Mouse (Mus musculus): Measurements from ENCODE around the gene Trim47.
A peak's percentile ranks its signal among the peaks of the same experiment; 100 is the strongest.

DNA sequence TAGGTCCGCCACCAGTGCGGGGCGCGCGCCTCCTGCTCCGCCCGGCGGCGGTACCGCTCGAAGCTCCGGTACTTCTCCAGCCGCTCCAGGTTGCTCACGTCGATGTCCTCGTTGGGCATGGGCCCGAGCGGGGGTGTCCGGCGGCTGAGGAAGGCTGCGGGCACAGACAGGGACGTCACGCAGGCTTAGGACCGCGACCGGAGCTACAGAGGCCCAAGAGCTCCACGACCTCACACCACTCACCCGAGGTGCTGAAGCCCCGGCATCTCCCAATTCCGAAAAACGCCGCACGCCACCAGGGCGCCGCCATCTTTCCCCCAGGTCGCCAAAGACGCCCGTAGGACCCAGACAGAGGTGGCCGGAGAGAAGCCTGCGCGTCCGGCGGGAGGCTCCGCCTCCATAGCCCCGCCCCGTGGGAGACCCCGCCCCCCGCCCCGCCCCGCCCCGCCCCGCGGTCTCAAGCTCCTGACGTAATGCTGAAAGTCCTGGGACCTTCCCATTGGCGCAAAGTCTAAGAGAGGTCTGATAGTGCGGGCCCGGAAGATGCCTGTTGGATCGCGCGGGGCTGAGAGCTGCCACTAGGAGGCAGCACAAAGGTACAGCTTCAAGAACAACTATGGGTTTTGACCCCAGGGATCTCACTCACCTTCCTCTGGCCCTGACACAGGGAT lies 11.6 kb upstream of the Trim47 start, which contains the start of gene Mrpl38:
- TF ChIP-seq CTCF (IDR thresholded peaks at IDR 0.05; ENCODE audit: control insufficient read depth, insufficient read depth, insufficient replicate concordance, low read depth, low read length) (peak; percentile 68; the same call in 1 of the 2 replicates), POLR2A (IDR thresholded peaks at IDR 0.05; ENCODE audit: control insufficient read depth, low read depth, low read length) (peak; percentile 73)

Data from testis, adult 2 months (tissue).